Mouse (Mus musculus) adrenal gland, adult (tissue): Measurements from ENCODE around the gene Erbin.
A peak's percentile ranks its signal among the peaks of the same experiment; 100 is the strongest.

Experiments used
- DNase-seq, 2 experiments: peaks; one replicate each; pipeline ENCODE4 v3.0.0; 2022 to 2023; ENCODE audit warnings: low spot score in 1 of 2; ENCODE audit not compliant: inconsistent age in 2 of 2

Erbin gene

DNA sequence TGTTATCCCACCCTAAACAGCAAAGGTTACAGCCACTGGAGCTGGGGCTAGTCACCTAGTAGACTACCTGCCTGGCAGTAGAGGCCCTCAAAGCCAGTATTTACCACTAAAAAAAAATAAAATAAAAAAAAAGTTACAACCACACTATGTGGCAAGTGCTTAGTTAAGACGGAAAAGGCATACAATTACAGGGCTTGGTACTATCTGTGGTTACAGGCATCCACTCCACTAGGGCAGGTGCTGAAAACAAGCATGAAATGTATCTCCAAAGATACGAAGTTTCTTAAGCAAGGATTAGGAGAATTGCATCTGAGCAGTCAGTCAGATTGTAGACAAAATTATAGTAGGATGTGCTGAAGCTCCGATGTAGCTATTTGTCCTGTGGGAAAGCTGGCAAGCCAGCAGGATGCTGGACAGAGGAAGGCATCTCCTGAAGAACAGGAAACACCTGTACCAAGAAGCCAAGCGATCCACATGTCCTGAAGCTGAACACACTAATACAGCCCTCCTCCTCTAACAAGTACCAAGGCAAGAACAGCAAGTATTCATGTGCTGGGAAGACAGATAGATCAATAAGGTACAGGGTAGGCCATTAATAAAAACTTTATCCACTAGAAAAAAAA is 6.1 kb downstream of the Erbin start:
- peak in 1 of 2 experiments; percentile 38 for DNase-seq

- DNase-seq = no peak
Measured at GRCm38 (mm10) chr13:103912351-103912750, 8.0 kb downstream of the Erbin start.

DNA sequence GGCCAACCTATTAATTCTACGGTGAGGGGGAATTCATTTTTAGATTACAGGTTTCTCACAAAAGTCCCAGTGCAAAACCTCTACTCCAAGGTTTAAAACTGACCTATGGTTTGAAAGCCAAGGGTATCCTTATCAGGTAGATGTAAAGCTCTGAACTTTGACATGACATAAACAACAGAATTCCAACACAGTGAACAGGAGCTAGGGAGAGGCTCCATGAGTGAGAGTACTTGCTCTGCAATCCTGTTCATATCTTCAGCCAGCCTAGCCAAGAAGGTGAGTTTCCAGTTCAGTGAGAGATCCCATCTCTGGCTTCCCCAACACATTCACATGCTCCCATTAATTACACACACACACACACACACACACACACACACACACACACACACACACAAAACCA is 9.7 kb downstream of the Erbin start:
- no peak for DNase-seq

- no peak for DNase-seq
Measured at GRCm38 (mm10) chr13:103909894-103910293, 10.4 kb downstream of the Erbin start.

GRCm38 (mm10) chr13:103900015-103900414 is 20.3 kb downstream of the Erbin start:
- DNase-seq = no peak

GRCm38 (mm10) chr13:103897606-103898005 is 22.7 kb downstream of the Erbin start:
- DNase-seq = no peak

DNA sequence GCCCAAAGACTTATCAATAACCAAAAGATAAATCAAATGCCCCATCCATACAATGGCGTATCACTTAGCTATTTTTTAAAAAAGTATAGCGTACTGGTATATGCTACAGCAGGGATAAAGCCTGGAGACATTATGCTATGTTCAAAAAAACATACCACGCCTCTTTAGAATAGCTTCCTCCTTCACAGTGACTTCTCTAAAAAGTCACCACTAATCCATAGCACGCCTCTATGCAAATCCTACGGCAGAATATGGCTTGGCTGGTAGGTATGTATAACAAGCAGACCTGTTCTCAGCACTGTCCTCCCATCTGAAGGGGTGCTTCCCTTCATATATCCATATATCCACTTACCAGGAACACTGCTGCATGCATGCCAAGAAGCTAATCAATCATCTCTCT is 27.2 kb downstream of the Erbin start:
- no peak for DNase-seq

DNA sequence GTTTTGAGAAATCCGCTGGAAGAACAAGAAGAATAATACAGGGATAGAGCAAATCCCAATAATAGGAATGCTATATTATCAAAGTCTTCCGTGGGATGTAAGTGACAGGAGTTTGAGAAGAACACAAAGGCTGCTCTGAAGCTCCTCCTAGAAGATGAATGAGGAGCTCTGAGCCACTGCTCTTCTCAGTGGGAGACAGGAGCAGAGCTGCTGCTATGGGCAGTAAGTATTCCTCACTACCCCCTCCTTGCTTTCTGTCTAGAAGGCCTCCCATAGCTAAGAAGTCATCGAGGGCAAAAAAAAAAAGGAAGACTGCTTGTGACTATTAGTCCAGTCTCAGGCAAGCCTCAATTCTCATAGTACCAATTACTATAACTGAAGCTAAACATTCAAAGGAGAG is 30.3 kb downstream of the Erbin start:
- no peak for DNase-seq

- DNase-seq = no peak
Measured at GRCm38 (mm10) chr13:103886503-103886902, 33.8 kb downstream of the Erbin start.

- DNase-seq = no peak
Measured at GRCm38 (mm10) chr13:103881200-103881599, 39.1 kb downstream of the Erbin start.

GRCm38 (mm10) chr13:103876743-103877142 is 43.6 kb downstream of the Erbin start:
- no peak for DNase-seq

GRCm38 (mm10) chr13:103875823-103876514 is 44.3 kb downstream of the Erbin start:
- no peak for DNase-seq

- DNase-seq = peak; percentile 60 to 83
Measured at GRCm38 (mm10) chr13:103870786-103871185, 49.5 kb downstream of the Erbin start.

DNA sequence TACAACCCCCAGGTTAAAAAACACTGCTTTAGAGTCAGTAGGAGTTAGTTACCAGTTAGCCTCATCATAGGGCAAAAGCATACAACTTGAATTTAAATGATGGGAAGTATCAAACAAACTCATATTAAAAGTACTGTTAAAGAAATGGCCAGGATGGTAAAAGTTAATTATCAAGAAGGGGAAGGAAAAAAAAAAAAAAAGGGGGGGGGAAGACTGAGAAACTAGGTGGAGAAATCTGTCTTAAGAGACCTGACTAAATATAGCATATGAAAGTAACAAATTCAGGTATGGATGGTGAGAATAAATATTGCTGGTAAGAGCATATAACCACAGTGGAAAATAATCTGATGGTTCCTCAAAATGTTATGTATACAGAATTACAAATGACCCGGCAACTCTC is 50.2 kb downstream of the Erbin start:
- no peak for DNase-seq

- no peak for DNase-seq
Measured at GRCm38 (mm10) chr13:103868875-103869274, 51.4 kb downstream of the Erbin start.

- no peak for DNase-seq
Measured at GRCm38 (mm10) chr13:103862041-103862440, 58.3 kb downstream of the Erbin start.

DNA sequence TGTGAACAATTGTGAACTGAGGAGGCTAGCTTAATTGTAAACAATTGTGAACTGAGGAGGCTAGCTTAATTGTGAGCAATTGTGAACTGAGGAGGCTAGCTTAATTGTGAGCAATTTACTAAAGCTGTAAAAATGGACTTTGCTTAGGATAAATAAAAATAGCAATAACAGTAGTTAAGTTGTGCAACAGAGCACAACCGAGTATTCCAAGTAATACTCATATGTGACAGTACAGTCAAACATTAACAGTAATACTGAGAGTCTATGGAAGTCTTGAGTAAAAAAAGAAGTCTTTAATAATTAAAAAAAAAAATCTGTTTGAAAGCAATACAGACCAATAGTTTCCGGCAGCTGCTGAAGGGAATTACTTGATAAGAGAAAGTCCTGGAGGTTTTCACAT is 61.3 kb downstream of the Erbin start:
- DNase-seq = no peak

DNA sequence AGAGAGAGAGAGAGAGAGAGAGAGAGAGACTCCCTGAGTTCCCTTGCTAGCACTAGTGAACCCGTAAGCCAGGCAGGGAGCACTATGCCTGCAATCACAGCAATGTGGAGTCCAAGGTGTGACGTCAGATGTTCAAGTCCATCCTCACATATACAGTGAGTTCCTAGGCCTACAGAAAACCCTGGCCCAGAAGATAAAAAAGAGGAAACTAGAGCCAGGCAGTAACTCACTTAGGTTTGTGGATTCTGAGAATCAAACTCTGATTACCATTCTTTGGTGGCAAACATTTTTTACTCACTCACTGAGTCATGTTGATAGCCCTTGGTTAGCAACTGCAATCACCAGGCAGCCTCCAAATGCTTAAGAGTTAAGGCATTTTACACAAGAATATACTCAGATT is 72.7 kb downstream of the Erbin start:
- no peak for DNase-seq

DNA sequence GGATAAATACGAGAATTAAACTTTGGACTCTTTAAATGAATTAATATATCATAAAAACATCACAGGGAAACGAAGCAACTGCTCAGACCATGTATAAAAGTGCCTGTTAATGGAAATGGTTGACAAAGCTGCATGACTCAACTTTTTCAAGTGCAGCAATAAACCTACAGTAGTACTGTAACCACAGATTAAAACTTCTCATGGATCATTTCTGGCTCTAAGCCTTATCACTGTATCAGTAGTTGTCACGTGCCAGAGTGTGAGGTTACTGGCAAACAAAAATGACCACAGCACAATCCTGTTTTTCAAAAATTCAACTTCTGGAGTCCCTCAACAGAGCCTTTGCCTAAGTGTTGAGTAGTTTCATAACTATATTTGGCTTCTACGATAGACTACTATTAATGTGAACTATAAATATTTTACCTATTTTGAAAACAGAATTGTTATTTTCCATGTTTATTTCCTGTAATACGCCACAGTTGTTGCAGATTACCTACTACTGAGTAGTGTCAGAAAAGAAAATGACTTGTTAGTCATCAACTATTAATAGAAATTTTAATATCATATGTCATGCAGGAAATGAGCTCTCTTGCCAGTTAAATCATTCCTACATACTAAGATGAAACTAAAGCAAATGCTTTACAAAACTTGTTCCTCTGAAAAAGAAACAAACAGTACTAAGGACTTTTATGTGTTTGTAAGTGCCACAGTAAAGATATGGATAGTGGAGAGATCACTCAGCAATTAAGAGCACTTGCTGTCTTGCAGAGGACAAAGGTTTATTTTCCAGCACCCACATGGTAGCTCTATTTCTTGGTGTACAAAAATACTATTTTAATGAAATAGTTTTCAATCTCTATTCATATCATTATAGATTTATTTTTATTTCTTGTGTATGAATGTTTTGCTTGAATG is 78.8 kb downstream of the Erbin start:
- peak in 1 of 2 experiments; percentile 46 for DNase-seq

DNA sequence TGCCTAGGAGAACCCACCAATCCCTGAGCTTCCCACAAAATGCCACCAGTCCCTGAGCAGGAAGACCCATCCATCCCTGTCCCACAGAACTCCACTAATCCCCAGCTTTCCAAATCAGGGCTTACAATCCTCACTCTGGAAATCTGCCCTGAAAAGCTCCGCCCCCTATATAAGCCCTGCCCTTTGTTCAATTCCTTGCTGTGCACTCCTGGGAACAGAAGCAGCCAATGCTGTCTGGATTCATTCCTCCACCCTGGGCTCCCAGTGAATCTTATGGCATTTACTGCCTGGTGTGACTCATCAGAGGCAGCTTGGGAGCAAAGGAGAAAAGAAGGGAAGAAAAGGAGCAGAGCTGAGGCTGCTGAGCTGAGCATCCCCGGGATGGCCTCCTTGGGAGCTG is 81.7 kb downstream of the Erbin start:
- no peak for DNase-seq

DNA sequence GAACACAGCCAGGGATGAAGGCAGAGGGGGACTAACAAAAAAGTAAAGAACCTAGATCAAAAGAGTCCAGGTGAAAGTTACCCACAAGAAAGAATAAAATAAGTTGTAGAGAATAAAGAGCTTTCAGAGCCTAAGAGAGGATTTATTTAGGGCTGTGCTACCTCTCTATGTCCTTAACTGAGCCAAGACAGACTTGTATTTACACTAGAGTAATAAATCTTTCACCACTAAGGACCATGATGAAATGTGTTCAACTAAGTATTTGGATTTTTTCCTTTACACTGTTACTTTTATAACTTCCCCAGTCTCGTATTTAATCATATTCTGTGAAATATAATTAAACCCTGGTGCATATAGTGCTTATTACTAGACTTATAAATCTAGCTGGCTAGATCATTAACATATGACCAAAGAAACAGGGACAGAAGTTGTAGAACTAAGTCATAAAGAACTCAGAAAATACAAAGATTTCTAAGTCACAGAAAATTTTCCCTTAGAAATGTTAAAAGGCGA is 90.6 kb downstream of the Erbin start:
- DNase-seq = no peak

GRCm38 (mm10) chr13:103822270-103822669 is 98.0 kb downstream of the Erbin start:
- no peak for DNase-seq
